Mouse (Mus musculus) hindbrain, embryonic 10.5 days (tissue): Measurements from ENCODE around the gene Prim2. TPM values are rescaled to one million over a fixed set of nuclear protein-coding genes. Genes with fewer than 3 reads are reported as not detected.

Experiments
- DNase-seq: peaks from one replicate; pipeline ENCODE4 v3.0.0-alpha.2; 2017; ENCODE audit warnings: low spot score
- H3K27ac ChIP-seq: fragments of 300-500 bp; sonication (generic); 2 replicates; pipeline ENCODE4 v1.5.1; 2016; ENCODE audit warnings: mild to moderate bottlenecking, moderate library complexity
- H3K27me3 ChIP-seq: fragments of 300-500 bp; sonication (generic); 2 replicates; pipeline ENCODE4 v1.6.1; 2016; ENCODE audit warnings: mild to moderate bottlenecking; ENCODE audit not compliant: poor library complexity, insufficient read depth, severe bottlenecking
- H3K36me3 ChIP-seq: fragments of 300-500 bp; sonication (generic); 2 replicates; pipeline ENCODE4 v1.6.1; 2016; ENCODE audit warnings: mild to moderate bottlenecking, moderate library complexity
- H3K4me1 ChIP-seq: fragments of 300-500 bp; sonication (generic); replicated peaks from 2 replicates; pipeline ENCODE4 v1.6.1; 2016; ENCODE audit warnings: mild to moderate bottlenecking
- H3K4me3 ChIP-seq: fragments of 300-500 bp; sonication (generic); 2 replicates; pipeline ENCODE4 v1.5.1; 2016; ENCODE audit warnings: mild to moderate bottlenecking, moderate library complexity
- H3K9me3 ChIP-seq: fragments of 300-500 bp; sonication (generic); 2 replicates; pipeline ENCODE4 v1.6.1; 2016; ENCODE audit warnings: mild to moderate bottlenecking, moderate library complexity
- WGBS: fragments of 180-500 bp; shearing (Covaris S2); methylation state at CpG from one replicate; pipeline ENCODE4 v1.1.7; 2016; 5-methylcytosine and 5-hydroxymethylcytosine counted together
- polyA plus RNA-seq: library from polyadenylated mRNA; unstranded; fragments of >200 nt; fragmentation: Nextera tagmentation; extraction: Ambion mirVana; gene quantifications from 2 replicates; pipeline ENCODE4 v1.2.1, GENCODE M21; 2016

Prim2 gene
- 44.4 and 54.4 TPM in 2 replicates for polyA plus RNA-seq

DNA sequence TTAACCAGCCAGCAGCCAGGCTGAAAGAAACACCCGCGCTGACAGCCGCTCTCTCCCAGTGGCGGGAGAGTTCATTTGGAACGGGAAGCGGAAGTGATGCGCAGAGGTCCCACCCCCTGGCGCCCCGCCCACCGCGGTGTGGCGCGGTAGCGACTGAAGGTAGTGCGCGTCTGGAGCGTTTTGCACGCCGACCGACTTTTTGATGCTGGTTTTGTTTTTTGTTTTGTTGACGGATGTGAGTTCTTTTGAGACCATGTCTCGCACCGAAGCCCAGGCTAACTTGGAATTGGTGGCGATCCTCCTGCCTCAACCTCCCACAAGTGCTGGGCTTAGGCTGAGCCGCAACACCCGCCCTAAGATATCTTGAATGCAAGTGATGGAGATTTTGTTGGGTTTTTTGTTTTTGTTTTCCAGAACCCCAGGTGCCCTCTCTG, at the start of gene Prim2:
Gene Prim2, minus strand, starts transcription at position 88 of the 434 bp plus-strand sequence.
- peak within 1 kb of the TSS; percentile 84 for H3K4me3 ChIP-seq
- H3K36me3 ChIP-seq: peaks cover 33% of the 10 kb centered on the region
- peak within 1 kb of the TSS; percentile 89 for H3K27ac ChIP-seq
- H3K4me1 ChIP-seq: peaks cover 13% of the 10 kb centered on the region; the same call in 1 of the 2 replicates
- no peaks in the 10 kb centered on the region for H3K9me3 ChIP-seq
- peak; percentile 89 for DNase-seq
- 0% methylated on average over 26 of the region's 26 CpGs for WGBS
- H3K27me3 ChIP-seq: no peaks in the 10 kb centered on the region

DNA sequence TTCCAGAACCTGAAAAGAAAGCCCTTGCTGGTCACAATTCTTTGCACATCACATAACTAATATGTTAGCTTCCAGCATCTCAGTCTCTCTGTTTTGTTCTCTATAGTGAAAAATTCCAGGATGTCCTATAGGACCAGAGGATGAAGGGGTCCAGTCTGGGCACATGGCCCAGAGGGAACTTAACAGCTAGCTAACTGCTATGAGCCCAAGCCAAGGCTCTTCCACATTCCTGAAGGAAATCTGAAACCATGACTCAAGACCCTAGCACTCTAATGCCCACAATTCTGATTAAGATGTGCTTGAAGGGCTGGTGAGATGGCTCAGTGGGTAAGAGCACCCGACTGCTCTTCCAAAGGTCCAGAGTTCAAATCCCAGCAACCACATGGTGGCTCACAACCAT, 48.0 kb upstream of the Prim2 start:
- Histone ChIP-seq H3K36me3 (peaks cover 11% of the 10 kb centered on the region), H3K27me3 (no peaks in the 10 kb centered on the region), H3K4me3 (no peak overlapping the region), H3K9me3 (no peaks in the 10 kb centered on the region), H3K4me1 (peaks cover 24% of the 10 kb centered on the region), H3K27ac (no peak overlapping the region)
- 94% methylated on average over 1 of the region's 1 CpGs for WGBS
- DNase-seq: no peak

DNA sequence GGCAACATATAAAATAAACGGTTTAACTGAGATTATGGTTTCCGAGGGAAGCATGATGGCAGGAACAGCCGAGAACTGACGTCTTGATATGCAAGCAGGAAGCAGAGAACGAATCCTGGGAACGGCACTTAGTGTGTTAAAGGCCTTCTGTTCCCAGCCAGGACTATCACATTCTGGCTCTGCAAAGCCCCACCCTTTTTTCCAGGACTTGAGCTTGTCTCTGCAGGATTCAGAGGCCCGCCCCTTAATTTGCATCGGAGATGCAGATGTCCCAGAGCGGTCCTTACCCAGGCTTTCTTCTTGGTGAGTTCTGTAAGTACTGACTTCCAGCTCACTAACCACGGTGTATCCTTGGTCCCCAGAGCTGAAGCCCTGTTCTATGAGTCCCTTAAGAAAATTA, 45.2 kb upstream of the Prim2 start:
- Histone ChIP-seq H3K4me1 (peaks cover 14% of the 10 kb centered on the region), H3K4me3 (peak overlapping the region; percentile 29), H3K36me3 (no peaks in the 10 kb centered on the region), H3K27me3 (no peaks in the 10 kb centered on the region), H3K9me3 (no peaks in the 10 kb centered on the region), H3K27ac (no peak overlapping the region)
- WGBS: 6% methylated on average over 10 of the region's 10 CpGs
- peak; percentile 38 for DNase-seq

DNA sequence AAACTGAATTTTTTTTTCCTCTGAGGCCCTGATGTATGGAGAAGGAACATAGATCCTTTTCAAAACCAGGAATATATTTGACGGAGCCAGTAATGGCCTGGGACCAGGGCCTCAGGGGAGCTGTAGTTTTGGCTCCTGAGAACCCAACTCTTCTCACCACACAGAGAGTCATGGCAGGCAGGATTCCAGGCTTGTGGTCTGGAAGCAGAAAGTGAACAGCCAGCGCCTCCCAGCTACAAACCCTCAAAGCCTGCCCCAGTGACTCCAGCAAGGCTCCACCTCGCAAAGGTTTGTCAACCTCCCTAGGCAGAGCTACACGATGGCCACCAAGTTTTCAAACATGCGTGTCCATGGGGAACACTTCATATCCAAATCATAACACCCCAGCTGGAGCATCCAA, 42.4 kb upstream of the Prim2 start:
- Histone ChIP-seq H3K27ac (no peak overlapping the region), H3K4me1 (peaks cover 11% of the 10 kb centered on the region), H3K36me3 (no peaks in the 10 kb centered on the region), H3K4me3 (no peak overlapping the region), H3K9me3 (no peaks in the 10 kb centered on the region), H3K27me3 (no peaks in the 10 kb centered on the region)
- no peak for DNase-seq
- 91% methylated on average over 5 of the region's 5 CpGs for WGBS

DNA sequence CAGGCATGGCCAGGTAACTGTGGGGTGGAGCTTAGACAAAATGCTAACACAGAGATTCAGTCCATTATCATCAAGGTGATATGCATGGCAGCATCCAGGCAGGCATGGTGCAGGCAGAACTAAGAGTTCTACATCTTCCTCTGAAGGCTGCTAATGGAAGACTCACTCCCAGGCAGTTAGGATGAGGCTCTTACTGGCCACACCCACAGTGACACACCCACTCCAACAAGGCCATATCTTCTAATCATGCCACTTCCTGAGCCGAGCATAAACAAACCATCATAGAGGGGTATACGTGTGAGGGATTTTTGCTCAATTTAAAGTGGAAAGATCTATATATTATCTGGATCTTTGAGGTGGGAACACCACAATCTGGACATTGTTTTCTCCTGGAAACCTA, 40.0 kb upstream of the Prim2 start:
- no peaks in the 10 kb centered on the region for H3K9me3 ChIP-seq
- WGBS: 77% methylated on average over 2 of the region's 2 CpGs
- peaks cover 6% of the 10 kb centered on the region for H3K4me1 ChIP-seq
- H3K36me3 ChIP-seq: no peaks in the 10 kb centered on the region
- no peak overlapping the region for H3K4me3 ChIP-seq
- H3K27me3 ChIP-seq: no peaks in the 10 kb centered on the region
- no peak overlapping the region for H3K27ac ChIP-seq
- DNase-seq: no peak

DNA sequence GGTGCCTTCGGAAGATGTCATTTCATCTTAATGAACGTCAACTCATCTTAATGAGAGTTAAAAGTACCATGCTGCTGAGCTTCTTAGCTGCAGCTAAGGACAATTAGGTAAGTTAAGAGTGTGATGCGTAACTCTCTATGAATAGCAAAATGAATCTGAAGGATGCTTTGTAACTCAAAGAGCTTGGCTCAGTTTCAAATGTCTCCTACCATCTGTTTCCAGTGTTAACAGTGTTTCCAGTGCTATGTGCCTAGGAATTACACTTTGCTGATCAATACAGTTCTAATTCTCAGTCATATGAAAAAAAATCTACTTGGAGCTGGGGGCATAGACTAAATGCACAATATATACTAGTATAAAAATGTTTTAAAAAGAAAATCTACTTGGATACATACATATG, 31.6 kb upstream of the Prim2 start:
- no peaks in the 10 kb centered on the region for H3K27me3 ChIP-seq
- H3K4me1 ChIP-seq: no peaks in the 10 kb centered on the region
- H3K27ac ChIP-seq: no peak overlapping the region
- H3K36me3 ChIP-seq: no peaks in the 10 kb centered on the region
- 92% methylated on average over 3 of the region's 3 CpGs for WGBS
- H3K4me3 ChIP-seq: no peak overlapping the region
- H3K9me3 ChIP-seq: no peaks in the 10 kb centered on the region
- no peak for DNase-seq

DNA sequence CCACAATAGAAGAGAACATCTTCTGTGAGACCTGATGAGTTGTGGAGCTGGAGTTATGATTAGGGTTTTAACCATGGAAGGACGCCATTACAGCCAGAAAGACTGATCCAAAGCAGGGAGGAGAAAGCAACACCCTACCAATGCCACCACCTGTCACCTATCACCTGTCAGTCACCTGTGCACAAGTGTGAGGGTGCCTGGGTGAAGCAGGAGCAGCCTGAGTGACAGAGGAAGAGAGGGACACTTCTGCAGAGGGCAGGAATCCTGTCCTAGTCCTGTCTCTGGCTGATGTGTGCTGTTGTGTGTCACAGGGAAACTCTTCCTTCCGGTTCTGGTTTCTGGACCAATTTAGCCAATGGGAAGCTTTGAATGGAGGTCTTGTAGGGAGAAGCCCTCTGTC, 26.4 kb upstream of the Prim2 start:
- no peaks in the 10 kb centered on the region for H3K27me3 ChIP-seq
- H3K27ac ChIP-seq: no peak overlapping the region
- DNase-seq: no peak
- H3K9me3 ChIP-seq: no peaks in the 10 kb centered on the region
- WGBS: 88% methylated on average over 2 of the region's 2 CpGs
- no peaks in the 10 kb centered on the region for H3K4me1 ChIP-seq
- H3K36me3 ChIP-seq: no peaks in the 10 kb centered on the region
- no peak overlapping the region for H3K4me3 ChIP-seq

DNA sequence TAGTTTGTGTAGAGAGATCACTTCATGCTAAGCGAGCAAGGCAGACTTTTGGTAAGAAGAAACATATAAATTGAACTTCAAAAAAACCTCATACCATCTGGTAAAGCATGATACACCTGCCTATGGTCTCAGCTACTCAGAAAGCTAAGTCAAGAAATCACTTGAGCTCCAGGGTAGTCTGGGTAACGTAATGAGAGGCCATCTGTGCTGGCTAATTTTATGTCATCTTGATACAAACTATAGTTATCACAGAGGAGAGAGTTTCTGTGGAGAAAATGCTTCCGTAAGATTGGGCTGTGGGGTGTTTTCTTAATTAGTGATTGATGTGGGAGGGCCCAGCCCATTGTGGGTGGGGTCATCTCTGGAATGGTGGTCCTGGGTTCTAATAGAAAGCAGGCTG, 24.3 kb upstream of the Prim2 start:
- Histone ChIP-seq H3K36me3 (no peaks in the 10 kb centered on the region), H3K27me3 (no peaks in the 10 kb centered on the region), H3K27ac (no peak overlapping the region), H3K4me1 (no peaks in the 10 kb centered on the region), H3K4me3 (no peak overlapping the region), H3K9me3 (no peaks in the 10 kb centered on the region)
- 89% methylated on average over 3 of the region's 3 CpGs for WGBS
- DNase-seq: no peak

DNA sequence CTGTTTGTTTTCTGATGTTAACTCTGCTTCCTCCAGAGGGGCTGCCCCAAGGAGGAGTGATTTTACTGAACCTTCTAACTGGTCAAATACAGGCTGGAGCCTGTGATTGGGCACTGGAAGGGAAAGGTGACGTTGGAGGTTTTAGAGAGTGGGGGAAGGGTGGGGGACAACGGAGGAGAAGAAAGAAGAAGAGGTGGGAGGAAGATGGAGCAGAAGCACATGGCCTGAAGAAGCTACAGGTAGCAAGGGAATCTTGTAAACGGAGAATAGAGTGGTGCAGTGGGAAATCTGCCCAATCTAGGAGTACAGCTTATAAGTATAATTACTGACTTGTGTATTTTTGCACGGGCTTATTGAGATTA, 20.5 kb upstream of the Prim2 start:
- DNase-seq: no peak
- Histone ChIP-seq H3K4me3 (no peak overlapping the region), H3K27me3 (no peaks in the 10 kb centered on the region), H3K27ac (no peak overlapping the region), H3K4me1 (no peaks in the 10 kb centered on the region), H3K36me3 (no peaks in the 10 kb centered on the region), H3K9me3 (0 out of 2 replicates have a peak, but pooled peaks cover 3% of the 10 kb centered on the region)
- 54% methylated on average over 4 of the region's 4 CpGs for WGBS

DNA sequence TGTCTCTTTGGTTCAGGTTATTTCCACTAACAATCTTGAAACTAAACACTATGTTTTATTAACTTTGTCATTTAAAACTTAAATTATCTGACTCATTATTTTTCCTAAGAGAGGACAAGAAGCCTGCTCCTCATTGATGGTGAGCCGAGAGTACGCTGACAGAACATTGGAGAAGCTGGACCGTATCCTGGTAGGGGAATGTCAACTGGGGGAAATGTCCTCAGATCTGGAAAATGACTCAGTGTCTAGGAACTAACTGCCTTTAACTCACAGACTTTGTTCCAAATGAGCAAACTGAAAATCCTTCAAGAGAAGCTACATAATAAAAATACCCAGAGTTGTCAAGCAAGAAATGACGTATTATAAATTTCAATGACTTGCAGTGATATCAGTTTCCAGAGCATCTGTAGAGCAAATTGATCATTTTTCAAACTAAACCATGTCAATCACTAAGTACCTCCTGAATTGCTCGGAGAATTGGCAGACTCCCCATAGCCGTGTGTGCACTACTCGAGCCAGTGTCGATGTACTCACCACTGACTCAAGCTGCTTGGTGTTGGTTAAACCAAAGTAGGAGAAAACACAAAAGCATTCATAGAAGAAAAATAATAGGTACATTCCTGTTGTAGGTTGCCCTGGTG, 20.0 kb upstream of the Prim2 start:
- H3K9me3 ChIP-seq: 0 out of 2 replicates have a peak, but pooled peaks cover 3% of the 10 kb centered on the region
- DNase-seq: no peak
- H3K36me3 ChIP-seq: no peaks in the 10 kb centered on the region
- H3K4me3 ChIP-seq: no peak overlapping the region
- H3K4me1 ChIP-seq: no peaks in the 10 kb centered on the region
- WGBS: 92% methylated on average over 8 of the region's 8 CpGs
- H3K27ac ChIP-seq: no peak overlapping the region
- no peaks in the 10 kb centered on the region for H3K27me3 ChIP-seq

DNA sequence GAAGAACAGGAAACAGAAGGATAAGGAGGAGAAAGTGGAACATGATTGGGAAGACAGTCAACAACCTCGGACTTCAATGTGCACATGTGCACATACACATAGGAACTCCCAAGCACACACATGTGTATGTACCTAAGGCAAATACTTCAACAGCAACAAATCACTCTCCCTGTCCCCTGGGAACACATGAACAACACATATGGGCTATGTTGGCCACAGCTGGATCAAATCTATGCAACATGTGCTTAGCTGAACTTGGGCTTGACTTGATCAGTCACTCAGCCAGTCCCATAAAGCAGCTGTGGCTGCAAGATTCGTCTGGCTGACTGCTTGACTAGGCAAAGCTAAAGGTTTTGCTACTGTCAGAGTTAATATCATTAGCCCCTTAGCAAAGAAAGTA, 19.2 kb upstream of the Prim2 start:
- no peak for DNase-seq
- Histone ChIP-seq H3K36me3 (no peaks in the 10 kb centered on the region), H3K9me3 (0 out of 2 replicates have a peak, but pooled peaks cover 3% of the 10 kb centered on the region), H3K4me1 (no peaks in the 10 kb centered on the region), H3K27ac (no peak overlapping the region), H3K27me3 (no peaks in the 10 kb centered on the region), H3K4me3 (no peak overlapping the region)
- WGBS: 69% methylated on average over 2 of the region's 2 CpGs

DNA sequence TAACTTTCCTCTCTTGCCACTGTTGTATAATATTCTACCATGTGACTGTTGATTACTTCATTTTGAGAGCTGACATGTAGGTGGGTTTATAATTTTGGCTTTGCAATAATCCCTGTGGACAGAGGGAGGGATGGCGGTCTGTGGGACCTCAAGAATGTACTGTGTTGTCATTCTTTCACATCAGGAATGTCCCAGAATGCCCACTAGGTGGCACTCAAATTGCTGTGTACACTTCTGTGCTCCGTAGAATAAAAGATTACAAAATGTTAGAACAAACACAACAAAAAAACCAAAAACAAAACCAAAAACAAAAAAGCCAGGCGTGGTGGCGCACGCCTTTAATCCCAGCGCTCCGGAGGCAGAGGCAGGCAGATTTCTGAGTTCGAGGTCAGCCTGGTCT, 14.9 kb upstream of the Prim2 start:
- 0 out of 2 replicates have a peak, but pooled peaks cover 7% of the 10 kb centered on the region for H3K9me3 ChIP-seq
- no peak for DNase-seq
- H3K36me3 ChIP-seq: no peaks in the 10 kb centered on the region
- H3K27ac ChIP-seq: no peak overlapping the region
- H3K4me1 ChIP-seq: no peaks in the 10 kb centered on the region
- H3K4me3 ChIP-seq: no peak overlapping the region
- 67% methylated on average over 8 of the region's 8 CpGs for WGBS
- H3K27me3 ChIP-seq: no peaks in the 10 kb centered on the region

DNA sequence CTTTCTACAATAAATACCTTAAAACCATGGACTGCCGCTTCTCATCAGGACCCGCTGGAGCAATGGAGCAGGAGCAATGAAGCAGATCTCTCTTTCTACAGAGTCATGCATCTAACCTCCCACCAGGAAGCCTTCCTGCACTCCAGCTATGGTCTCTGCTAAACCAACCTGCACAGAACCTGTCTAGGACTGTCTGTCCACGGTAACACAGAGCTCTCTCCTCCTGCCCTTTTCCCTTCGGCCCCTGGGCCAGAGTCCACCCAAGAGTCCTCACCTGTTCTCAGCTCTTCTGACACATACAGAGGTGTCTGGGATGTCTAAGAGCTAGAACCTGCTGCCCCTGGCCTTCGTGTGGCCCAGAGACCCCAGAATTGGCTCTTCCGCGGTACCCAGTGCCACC, 11.3 kb upstream of the Prim2 start:
- 0 out of 2 replicates have a peak, but pooled peaks cover 7% of the 10 kb centered on the region for H3K9me3 ChIP-seq
- H3K4me3 ChIP-seq: no peak overlapping the region
- no peaks in the 10 kb centered on the region for H3K36me3 ChIP-seq
- no peaks in the 10 kb centered on the region for H3K4me1 ChIP-seq
- no peak for DNase-seq
- H3K27ac ChIP-seq: no peak overlapping the region
- no peaks in the 10 kb centered on the region for H3K27me3 ChIP-seq
- 90% methylated on average over 7 of the region's 7 CpGs for WGBS

DNA sequence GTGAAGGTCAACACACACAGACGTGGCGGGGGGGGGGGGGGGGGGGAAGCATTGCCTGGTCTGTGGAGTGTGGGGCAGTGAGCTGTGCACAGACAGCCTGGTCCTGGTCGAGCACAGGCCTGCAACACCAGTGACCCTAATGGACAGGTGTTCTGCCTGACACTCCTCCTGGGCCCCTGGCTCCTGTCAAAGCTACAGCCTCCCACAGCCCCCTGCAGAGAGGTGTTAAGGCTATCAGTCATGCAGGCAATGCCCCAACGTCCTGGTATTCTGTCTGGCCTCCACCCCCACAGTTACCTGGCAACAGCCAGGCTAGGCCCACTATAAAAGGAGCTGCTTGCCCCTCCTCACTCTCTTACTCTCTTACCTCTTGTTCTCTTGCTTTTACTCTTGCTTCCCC, 10.8 kb upstream of the Prim2 start:
- H3K36me3 ChIP-seq: no peaks in the 10 kb centered on the region
- H3K9me3 ChIP-seq: 0 out of 2 replicates have a peak, but pooled peaks cover 3% of the 10 kb centered on the region
- no peaks in the 10 kb centered on the region for H3K4me1 ChIP-seq
- no peak for DNase-seq
- H3K27ac ChIP-seq: no peak overlapping the region
- no peak overlapping the region for H3K4me3 ChIP-seq
- H3K27me3 ChIP-seq: no peaks in the 10 kb centered on the region
- 54% methylated on average over 4 of the region's 4 CpGs for WGBS
